Mouse (Mus musculus): ENCODE data around the gene Hnrnpr. TPM values are rescaled to one million over a fixed set of nuclear protein-coding genes. Genes with fewer than 3 reads are reported as not detected.

Gene Hnrnpr
- polyA plus RNA-seq, 1 experiment: 12.6 TPM

DNA sequence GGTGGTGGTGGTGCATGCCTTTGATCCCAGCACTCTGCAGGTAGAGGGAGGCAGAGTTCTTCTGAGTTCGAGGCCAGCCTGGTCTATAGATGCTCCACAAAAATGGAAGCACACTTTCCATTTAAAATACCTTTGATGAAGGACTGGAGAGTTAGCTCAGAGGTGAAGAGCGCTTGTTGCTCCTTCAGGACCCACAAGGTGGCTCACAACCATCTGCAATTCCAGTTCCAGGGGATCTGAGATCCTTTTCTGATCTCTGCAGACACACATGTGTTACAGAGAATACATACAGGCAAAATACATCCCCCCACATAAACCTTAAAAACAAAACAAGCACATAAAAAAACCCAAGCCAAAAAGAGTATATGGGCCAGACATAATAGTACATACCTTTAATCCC lies 2.4 kb upstream of the Hnrnpr start:
- no peak for DNase-seq (ENCODE audit: low read depth)

GRCm38 (mm10) chr4:136309780-136310179 lies 962 bp upstream of the Hnrnpr start:
- no peak for DNase-seq (ENCODE audit: low read depth)

DNA sequence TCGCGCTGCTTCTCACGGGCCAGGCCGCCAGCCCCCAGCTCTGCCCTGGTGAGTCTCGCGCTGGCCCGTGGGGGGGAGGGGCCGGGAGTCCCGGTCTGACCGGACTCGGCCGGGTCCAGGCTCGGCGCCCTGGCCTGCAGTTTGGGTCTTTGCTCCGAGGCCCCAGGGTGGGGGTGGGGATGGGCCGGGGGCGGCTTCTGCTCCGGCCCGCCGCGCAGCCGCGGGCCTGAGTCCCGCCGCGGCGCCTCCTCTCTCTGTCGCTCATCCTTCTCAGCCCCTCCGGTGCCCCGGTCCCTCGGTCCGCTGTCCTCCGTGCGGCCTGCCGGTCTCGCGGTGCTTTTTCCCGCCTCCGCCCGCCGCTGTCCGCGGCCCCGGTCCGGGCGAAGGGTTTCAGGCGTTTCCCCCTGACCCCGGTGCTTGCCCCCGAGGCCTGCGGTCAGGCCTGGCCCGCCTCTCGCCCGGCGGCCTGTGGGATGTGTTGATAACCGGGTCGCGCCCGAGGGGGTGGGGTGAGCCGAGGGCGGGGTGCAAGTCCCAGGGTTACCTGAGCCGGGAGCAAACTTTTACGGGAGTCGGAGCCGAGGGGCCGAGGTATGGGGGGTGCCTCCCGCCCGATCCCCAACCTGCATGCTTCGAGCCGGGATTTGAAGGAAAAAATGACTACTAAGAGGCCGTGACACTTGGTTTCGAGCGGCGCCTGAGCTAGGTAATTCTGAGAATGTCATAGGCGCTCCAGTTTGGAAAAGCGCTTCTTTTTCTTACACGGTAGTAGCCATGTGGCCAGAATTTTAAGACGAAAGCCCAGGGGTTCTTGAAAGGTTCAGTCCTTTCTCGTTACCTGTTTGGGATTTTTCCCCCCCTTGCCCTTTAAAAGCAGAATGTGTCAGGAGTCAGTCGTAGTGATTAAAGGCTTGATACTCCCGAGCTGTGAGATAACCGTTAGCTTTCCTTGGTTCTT lies 579 bp downstream of the Hnrnpr start:
- DNase-seq (ENCODE audit: low read depth): no peak

DNA sequence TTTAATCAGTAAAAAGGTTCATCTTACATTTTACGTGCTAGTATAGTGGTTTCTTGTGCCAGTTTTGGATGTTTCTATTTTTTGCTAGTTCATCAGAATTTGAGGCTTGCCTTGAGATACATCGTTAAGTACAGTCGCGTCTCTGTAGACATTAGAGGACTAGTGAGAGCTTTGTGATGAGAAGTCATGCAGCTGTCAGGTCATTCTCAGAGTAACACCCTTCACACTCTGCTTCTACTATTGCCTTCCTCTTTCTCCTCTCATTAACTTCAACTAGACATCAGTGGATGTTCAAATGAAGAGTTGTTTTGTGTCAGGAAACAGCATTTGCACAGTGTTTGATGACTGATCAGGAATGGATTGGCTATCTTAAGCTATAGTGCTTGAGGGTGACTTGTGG lies 1.9 kb downstream of the Hnrnpr start:
- DNase-seq (ENCODE audit: low read depth): no peak

DNA sequence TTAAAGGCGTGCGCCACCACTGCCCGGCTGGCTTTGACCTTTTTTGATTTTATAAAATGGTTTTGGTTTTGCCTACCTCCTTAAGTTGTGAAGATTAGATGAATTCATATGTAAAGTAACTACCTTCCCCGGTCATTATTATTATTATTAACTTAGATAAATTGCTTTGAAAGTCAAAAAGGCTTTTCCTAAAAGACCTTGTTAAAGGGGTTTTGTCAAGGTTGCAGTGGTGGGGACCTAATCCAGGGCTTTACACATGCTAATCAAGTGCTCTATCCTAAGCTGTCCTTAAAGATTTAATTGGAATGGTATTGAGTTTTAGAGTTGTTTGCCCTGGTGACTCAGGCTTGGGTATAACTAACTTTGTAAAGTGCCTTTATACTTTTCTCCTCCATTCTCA lies 6.9 kb downstream of the Hnrnpr start:
- DNase-seq (ENCODE audit: low read depth): no peak

DNA sequence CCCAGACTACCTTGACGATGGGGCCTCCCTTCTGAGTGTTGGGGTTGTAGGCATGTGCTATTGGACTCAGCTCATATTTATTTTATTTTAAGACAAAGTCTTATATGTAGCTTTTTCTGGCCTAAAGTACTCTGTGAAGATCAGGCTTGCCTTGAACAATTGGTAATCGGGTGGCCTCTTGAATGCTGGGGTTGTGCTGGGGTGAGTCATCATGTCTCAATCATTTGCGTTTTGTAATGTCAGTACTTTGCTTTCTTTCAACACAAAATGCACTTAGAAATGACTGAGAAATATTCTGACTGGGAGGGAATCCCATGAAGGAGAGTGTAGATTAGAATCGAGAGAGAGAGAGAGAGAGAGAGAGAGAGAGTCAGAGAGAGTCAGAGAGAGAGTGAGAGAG lies 9.3 kb downstream of the Hnrnpr start:
- DNase-seq (ENCODE audit: low read depth): no peak

DNA sequence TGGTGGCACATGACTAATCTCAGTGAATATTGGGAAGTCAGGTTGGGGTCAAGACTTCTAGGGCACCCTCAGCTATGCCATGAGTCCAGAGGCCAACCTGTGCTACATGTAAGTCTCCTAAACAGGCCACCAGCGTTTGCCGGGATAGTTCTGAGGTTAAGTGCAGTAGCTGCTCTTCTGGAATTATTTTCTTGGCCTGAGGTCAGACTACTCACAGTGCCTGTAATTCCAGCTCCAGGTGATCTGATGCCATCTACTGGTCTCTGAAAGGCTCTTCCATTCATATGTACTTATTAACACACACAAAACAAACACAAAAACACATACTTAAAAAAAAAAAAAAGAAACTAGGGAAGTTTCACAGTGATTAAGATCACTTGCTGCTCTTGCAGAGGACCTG lies 13.5 kb downstream of the Hnrnpr start:
- DNase-seq (ENCODE audit: low read depth): no peak

DNA sequence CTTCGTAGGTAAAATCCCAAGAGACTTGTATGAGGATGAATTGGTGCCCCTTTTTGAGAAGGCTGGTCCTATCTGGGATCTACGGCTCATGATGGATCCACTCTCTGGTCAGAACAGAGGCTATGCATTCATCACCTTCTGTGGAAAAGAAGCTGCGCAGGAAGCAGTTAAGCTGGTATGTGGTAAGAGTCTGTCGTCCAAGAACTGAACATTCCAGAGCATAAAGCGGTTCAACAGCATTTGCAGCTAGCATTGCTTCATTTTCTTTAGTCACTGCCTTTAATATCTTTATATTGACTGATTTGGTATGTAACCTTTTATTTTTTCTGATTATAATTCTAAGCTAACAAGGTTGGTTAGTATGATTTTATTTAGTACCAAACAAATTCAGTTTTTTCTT lies 16.5 kb downstream of the Hnrnpr start:
- DNase-seq (ENCODE audit: low read depth): no peak

GRCm38 (mm10) chr4:136328115-136328514 lies 17.4 kb downstream of the Hnrnpr start:
- no peak for DNase-seq (ENCODE audit: low read depth)

DNA sequence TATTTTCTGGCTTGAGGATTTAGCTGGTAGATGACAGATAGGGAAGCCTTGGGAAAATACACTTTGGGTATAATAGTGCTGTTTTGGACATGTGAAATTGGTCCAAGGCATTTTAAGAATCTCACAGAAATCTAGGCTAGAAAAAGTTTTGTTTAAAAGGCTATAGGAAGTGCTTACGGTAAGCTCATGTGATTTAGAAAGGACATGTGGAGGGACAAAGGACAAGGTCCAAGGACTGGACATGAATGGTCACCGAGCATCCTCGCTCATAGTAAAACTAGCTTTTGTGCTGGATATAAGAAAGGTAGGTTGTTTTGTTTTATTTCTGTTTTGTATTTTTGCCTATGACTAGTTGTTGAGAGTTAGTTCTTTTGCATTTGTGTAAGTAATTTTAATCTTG lies 21.0 kb downstream of the Hnrnpr start:
- no peak for DNase-seq (ENCODE audit: low read depth)

- DNase-seq (ENCODE audit: low read depth): no peak
Measured at GRCm38 (mm10) chr4:136333191-136333590, 22.4 kb downstream of the Hnrnpr start.

- DNase-seq (ENCODE audit: low read depth): no peak
Measured at GRCm38 (mm10) chr4:136335065-136335464, 24.3 kb downstream of the Hnrnpr start.

GRCm38 (mm10) chr4:136337129-136337528 lies 26.4 kb downstream of the Hnrnpr start:
- DNase-seq (ENCODE audit: low read depth): no peak

- no peak for DNase-seq (ENCODE audit: low read depth)
Measured at GRCm38 (mm10) chr4:136349616-136350015, 38.9 kb downstream of the Hnrnpr start.

GRCm38 (mm10) chr4:136357026-136357425 lies 46.3 kb downstream of the Hnrnpr start:
- no peak for DNase-seq (ENCODE audit: low read depth)

- DNase-seq (ENCODE audit: low read depth): no peak
Measured at GRCm38 (mm10) chr4:136357429-136357828, 46.7 kb downstream of the Hnrnpr start.

DNA sequence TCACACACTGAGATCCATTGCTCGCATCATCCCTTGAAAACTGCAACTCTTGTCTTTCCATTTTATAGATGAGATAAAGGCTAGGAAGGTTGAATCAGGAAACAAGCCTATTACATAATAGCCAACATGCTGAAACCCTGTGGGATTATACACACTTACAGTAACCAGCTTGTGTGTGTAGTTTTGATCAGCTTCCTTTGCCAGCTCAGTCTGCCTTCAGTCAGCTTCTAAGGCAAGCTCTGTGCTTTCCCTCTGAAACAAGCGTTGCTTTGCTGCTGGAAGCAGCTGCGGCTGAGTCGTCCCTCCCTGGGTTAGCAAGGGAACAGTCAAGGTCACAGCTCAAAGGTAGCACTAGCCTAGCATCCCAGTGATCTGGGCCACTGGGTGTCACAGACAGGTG lies 57.1 kb downstream of the Hnrnpr start:
- DNase-seq (ENCODE audit: low read depth): no peak

- DNase-seq (ENCODE audit: low read depth): no peak
Measured at GRCm38 (mm10) chr4:136369727-136370126, 59.0 kb downstream of the Hnrnpr start.

DNA sequence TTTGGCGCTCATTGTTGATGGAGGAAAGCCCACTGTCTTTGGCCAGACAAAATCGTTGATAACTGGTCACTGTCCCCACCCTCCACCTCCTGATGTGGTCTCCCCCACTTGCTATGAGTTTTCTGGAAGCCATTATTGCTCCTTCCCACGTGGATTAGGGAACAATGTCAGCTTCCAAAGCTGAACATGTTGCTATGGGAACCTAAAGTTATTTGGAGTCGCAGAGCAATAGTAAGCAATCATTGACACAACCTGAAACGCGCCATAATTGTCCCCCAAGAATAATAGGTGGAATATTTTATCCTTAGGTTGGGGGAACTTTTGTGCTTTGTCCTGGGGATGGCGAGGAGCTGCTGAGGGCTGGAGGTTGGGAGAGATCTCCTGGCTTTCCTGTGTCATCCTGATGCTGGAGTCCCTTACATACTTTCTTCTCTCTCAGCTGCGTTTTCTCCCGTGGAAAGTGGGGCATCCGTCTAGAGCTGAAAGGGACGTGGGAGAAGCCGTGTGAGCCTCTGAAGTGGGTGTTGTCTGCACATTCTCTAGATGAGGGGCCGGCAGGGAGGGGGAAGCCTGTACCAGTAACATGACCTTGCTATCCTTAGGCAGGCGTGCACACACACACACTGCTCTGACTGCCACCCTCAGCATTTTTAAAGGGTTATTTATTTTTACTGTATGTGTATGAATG lies 62.9 kb downstream of the Hnrnpr start:
- no peak for DNase-seq (ENCODE audit: low read depth)

GRCm38 (mm10) chr4:136377001-136377400 lies 66.3 kb downstream of the Hnrnpr start:
- no peak for DNase-seq (ENCODE audit: low read depth)

GRCm38 (mm10) chr4:136383052-136383451 lies 72.3 kb downstream of the Hnrnpr start:
- DNase-seq (ENCODE audit: low read depth): no peak

DNA sequence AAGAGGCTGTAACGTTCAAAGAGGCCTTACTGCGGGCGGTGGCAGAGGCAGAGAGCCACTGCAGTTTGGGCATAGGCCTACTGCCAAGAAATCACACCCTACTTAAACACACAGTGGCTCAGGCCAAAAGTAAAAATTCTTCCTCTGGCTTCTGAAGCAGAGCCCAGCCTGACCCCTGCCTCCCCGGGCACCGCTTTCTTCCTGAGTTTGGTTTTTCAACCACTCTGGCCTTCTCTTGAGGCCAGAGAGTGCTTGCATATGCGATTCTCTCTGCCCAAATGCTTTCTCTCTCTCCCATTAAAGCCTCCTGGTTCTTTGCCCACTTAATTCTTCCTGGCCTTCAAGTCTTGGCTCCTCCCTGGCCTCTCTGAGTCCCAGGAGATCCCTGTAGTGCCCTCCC lies 73.1 kb downstream of the Hnrnpr start:
- DNase-seq (ENCODE audit: low read depth): no peak

- no peak for DNase-seq (ENCODE audit: low read depth)
Measured at GRCm38 (mm10) chr4:136387261-136387660, 76.5 kb downstream of the Hnrnpr start.
